Mouse (Mus musculus) adrenal gland, postnatal 10 days (tissue): ENCODE data around the gene Ptbp1. TPM values are rescaled to one million over a fixed set of nuclear protein-coding genes. Genes with fewer than 3 reads are reported as not detected.

Experiments
- DNase-seq: peaks from one replicate; pipeline ENCODE4 v3.0.0; 2021; ENCODE audit warnings: mixed read lengths
- total RNA-seq, 2 experiments: library from RNA; stranded (reverse); gene quantifications; 2 replicates each; pipeline ENCODE4 v1.2.3; 2021

The Ptbp1 gene
- total RNA-seq, 2 experiments from 2014 or later, result 267 to 270 TPM

DNA sequence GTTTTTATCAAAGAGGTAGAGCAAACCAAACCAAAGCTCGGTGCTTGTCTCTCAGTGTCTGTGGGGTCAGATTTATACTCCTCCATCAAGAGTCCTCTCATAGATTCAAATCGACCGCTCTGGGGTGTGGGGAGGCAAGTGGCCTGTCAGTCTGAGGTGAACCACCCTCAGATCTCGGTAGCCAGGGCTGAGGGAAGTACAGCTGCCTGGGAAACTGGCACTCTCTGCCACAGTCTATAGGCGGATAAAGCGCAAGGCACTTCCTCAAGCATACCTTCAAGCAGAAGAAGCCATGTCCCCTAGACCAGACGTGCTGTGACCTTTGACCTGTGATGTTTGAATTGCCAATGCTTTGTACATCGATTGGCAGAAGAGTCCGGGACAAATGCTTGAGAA is 21.4 kb upstream of the Ptbp1 start:
- no peak for DNase-seq

DNA sequence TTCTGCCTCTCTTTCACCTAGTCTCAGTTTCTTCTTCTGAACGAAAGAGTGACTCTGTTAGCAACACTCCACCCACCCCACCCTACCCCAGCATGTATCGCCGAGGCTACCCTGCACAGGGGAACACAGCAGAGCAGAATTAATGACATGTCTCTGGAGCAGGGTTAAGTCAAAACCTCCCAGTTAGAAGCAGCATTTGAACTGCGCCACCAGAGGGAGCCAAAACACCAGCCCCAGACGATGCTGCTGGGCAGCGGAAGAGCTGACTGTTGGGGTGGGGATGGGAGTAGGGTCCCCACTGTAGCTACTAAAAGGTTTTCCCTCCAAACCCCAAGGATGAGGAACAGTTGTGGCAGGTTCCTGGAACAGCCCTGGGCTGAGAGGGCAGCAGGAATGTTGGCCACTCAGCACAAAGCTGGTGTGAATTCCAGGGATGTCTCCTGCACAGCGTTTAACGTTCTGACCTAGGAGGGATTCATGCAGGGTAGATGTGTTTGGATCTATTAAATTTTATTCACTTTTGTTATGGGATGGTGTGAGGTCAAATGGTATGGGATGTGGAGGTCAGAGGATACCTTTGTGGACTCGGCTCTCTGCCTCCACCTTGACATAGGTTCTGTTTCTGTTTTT is 19.3 kb upstream of the Ptbp1 start:
- DNase-seq, result peak; percentile 85

DNA sequence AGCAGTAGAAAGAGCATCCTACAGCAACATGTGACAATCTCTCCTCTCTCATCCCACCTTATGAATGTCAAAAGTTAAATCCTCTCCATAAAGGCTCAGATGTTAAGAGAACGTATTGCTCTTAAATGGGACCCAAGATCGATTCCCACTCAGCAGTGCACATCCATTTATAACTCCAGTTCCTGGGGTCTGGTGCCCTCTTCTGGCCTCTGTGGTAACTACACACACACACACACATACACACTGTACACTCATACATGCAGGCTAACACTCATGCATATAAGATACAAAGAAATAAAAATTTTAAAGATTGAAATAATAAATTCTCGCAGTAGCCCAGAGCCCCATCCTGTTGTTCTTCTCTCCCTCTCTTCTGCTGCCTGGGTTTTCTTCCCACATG is 17.3 kb upstream of the Ptbp1 start:
- no peak for DNase-seq

DNA sequence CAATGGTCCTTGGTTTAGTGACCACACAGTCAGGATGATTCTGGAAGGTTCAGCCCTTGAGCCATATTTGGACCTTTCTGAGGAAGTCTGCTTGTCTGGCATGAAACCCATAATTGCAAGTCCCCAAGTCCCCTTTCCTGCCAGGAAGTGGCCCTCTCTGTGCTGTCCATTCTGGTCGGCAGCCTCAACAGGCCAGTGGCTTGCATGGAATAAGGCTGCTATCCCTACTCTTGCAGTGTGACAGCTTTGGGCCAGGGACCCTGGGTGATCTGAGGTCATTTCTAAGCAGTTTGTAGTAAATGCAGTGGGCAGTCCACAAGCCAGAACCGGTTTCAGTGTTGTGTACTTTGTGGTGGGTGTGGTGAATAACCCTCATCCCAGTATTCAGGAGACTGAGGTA is 16.1 kb upstream of the Ptbp1 start:
- no peak for DNase-seq

DNA sequence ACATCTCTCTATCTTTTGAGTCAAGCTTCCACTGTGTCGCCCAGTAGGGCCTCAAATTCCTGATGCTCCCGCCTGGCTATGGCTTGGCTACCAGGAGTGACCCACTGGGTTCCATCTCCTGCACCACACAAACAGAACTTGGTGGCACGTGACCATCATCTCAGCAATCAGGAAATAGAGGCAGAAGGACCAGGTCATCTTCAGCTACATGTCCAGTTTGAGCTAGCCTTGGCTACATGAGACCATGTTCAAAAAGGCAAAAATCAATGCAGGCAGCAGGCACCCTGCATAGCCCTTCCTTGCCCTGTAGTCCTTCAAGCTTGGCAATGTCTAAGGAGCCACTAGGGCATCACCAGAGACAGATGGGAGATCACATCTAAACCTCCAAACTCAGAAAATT is 14.1 kb upstream of the Ptbp1 start:
- DNase-seq, result no peak

DNA sequence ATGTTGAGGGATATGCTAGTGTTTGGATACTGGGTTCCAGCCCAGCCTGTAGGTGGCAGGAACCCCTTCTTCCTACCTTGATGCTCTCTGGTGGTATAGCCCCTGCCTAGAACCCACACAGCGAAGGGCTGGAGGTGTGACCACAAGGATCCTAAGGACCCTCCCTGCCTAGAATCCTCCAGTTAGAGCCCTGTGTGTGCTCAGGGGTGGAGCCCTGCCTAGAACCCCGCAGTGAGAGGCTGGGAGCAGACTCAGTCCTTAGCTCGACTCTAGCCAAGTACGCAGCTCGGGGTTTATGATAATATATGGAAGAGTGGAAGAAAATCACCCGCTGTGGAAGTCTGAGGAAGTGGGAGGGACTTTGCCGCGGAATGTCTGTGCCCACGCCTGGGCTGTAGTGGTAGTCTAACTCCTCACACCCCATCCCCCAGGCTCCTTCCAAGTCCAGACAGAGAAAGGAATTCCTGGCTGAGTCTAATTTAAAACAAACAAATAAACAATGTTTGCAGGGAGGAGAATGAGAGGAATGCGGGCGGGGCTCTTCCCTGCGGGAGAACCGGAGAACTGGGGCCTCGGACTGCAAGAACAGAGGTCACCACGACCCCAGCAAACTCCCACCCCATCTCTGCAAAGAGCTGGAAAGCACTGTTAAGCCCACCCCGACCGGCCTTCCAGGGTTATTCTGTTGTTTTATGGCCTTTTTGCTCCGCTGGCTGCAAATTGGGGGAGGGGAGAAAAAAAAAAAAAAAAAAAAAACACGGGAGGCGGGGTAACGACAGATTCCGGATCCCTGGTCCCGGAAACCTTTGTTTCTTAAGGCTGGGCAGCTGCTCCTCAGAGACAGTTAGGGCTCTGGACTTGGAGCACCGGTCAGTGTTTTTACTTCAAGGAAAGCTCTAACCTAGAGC is 13.3 kb upstream of the Ptbp1 start:
- peak; percentile 72 for DNase-seq

DNA sequence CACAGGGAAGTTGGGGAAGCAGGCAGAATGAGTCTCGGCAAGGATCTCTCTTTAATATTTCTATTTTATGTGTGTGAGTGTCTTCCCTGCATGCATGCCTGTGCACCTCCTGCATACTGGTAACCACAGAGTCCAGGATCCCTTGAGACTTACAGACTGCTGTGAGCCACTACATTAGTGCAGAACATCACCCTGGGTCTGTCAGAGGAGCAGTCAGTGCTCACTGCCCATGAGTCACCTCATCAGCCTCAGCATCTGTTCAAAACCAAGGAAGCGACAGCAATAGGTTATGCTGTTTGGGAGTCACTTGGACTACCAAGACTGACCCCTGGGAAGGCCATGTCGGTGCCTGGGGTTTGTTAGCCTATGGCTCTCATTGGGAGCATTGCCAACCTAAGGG is 11.9 kb upstream of the Ptbp1 start:
- no peak for DNase-seq

DNA sequence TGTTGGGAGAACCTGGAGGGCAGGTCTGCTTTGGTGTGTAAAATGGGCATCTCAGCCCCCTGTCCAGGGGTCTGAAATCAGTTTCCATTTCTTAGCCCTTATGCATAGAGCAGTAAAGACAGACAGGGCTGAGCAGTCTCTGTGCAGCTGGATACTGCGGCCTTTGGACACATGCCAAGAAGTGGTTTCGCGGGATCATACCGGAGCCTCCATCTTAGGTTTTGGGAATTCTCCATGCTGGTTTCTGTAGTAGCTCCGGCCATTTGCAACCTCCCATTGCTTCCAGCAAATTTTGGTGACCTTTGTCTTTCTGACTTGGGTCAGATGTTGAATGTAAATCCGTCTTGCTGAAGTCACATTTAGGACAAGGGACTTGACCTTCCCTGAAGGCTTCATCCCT is 10.8 kb upstream of the Ptbp1 start:
- DNase-seq, result peak; percentile 65

DNA sequence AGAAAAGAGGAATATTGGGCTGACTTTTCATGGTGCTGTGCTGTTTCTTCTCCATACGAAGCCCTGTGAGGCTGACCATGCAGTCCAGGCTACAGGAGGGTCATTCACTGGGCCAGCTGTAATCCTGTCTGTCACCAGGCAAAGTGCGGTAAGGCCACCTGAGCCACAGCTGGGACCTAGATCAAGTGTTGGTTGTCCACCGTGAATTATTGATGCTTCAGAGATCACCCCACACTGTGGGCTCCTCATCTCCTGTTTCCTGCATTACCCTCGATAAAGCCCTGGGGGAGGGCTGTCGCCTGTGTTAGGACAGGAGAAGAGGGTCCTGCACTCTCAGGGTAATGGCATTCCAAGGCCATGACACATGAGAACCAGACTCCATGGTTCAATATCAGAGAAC is 7.7 kb upstream of the Ptbp1 start:
- no peak for DNase-seq

DNA sequence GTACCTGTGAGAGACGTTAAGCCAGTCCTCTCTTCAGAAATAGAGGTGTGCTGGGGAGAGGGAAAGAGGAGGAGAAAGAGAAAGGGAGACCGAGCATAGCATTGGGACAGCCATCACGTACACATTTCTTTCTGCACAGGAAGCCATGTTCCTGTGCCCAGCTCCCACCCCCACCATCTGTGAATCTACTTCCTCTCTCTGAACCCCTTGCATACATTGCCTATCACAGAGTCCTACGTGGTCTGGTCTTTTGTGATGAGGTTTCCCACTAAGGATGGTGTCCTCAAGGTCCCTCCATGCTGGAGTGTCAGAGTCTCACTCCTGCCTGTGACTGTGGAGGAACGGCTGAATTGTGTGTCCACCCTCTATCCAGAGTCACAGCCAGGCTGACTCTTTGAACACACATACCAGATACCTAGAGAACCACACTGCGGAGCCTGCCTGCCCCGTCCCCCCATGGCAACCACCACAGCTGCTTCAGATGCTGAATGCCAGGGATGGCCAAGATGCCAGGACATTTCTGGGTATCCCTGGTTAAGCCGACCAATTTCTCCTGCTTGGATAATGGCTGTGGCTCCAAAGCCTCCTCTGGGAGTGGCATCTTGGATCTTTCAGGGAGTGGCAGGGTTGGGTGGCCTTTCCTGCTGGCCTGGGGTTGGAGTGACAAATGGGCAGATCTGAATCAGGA is 4.1 kb upstream of the Ptbp1 start:
- no peak for DNase-seq

DNA sequence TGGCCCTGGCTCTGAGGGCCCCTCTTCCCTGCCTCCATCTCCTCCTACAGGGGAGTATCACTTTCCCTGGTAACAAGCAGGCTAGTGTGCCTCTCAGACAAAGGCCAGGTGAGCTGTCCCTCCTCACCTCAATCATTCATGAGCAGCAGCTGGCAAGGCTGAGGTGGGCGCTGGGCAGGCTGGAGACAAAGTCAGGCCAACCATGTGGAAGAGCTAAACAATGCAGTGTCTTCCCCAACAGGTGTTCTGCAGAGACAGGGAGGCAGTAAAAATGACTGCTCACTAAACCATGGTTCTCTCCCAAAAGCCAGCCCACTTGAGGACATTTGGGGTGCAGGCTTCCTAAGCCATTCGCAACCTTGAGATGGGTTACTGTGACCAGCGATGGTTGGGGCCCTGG is 2.6 kb upstream of the Ptbp1 start:
- DNase-seq, result no peak

DNA sequence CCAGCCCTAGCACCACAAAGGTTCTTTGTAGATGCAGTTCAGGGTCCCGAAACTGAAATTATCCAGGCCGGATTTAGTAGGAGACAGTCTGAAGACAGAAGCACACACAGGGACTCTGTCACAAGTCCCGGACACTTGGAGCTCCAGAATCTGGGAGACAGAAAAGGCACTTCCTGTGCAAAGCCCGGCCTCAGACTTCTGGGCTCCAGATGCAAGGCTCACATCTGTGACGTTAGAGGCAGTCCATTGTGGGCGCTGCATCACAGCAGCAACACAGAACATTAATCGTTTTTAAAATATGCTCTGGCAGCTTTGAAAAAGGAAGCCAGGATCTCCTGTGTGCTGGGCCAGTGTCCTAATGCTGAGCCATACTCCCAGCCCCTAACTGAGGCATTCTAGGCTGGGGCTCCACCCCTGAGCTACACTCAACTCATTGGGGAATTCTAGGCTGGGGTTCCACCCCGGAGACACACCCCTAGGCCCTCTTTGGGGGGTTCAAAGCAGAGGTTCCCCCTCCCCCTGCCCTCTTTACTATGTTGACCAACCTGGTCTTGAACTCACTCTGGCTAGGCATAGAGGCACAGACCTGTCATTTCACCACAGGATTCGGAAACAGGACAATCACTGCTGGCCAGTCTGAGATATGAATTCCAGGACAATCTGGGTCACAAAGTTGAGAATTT is 2.0 kb upstream of the Ptbp1 start:
- peak; percentile 44 for DNase-seq

DNA sequence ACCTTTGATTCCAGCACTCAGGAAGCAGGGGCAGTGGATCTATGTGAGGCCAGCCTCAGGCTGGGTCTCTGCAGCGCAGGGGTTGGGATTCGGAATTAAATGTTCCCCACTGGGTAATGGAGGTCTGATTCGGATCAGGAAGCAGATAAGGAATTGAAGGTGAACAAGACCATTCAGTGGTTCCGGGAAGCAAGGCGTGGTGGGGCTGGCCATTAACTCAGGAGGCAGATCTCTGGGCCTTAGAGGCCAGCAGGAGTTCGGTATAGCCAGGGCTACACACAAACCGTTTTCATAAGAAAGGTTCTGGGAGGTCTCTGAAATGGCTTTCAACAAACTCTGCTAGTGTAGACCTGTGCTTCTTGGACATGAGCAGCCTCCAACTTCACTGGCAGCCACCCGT is 1.4 kb upstream of the Ptbp1 start:
- DNase-seq, result no peak

DNA sequence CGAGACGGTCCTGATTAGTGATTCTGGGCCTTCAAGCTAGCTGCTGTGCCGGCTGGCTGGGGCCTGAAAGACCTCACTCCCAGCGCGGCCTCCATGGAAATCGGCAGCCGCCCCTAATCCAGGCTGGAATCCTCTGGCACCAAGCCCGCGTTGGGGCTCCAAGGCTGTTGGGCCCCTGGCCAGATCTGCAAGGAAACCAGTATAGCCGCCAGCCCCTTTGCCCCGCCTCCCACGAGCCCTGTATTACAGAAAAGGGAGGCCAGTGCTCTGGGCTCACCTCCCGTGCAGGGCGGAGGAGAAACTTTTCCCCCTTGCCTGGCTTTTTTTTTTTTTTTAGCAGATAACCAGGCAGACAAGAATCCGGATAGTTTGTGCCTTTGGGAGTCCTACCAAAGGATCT is 835 bp upstream of the Ptbp1 start:
- peak; percentile 99 for DNase-seq

DNA sequence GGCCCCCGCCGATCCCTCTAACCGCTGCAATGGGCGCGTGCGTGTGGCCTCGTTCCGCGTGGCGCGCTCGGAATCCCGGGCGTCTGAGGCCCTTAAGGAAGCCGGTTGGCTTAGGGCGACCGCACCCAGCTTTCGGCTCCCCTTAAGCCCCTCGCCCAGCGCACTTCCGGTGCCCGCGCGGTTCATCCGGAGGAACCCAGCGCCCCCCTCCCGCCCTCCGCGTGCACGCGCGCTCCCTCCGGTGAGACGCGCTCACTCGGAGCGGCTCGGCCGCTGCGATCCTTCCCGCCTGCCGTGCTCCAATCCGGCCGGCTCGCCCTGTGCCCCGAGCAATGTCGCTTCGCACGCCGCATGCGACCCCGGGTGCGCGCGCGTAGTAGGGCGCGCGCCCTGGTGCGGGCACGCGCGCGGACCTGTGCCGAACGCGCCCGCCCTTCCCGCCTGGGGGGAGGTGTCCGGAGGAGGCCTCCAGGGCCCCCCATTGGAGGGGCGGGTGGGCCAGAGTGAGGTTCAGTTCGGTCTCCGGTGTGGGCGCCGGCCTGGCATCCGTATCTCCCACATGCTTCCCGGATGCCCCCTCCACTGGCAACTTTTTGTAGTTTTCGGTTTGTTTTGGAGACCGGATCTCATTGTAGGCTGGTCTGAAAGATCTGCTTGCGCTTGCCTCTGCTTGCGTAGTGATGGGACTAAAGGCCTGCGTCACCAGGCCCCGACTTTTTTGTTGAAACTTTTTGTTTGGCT is 744 bp downstream of the Ptbp1 start:
- peak; percentile 80 for DNase-seq

DNA sequence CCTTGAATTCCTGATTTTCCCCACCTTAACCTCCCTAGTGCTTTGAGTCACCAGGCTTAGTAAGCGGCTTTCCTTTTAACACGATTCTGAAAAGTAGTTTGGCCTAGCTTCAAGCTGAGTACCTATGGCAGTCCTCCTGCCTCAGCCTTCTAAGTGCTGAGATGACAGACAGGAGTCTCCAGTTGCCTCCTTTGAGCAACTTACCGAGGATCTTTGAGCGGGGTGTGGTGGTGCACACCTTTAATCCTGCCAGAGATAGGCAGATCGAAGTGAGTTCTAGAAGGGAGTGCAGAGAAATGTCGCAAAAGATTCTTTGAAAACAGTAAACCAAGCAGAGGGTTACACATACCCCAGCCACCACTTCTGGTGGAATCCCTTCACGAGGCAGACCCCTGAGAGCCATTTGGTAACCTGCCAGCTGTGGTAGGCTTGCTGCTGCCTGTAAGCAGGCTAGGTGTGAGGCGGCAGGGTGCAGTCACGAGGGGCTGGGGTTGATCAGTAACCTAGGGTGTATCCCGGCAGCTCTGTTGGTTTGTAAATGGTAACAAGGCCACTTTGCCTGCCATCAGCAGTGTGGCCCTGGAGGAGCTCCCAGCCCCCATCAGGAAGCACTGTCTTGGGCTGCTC is 1.4 kb downstream of the Ptbp1 start:
- DNase-seq, result peak; percentile 61

DNA sequence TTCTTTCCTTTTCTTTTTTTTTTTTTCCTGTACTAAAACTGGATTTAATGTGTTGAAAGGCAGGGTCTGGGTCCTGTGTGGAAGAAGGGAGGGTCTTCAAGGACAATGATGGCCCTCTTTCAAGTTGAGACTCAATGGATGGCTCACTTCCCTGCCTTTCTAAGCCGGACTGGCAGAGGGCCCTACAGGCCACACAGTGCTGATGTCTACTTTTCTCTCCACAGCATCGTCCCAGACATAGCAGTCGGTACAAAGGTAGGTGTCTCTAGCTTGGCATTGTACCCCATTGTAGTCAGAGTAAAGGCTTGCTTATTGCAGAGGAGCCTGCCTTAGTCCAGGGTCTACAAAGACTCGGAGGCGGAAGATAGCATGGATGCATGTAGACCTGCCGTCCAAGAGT is 2.1 kb downstream of the Ptbp1 start:
- DNase-seq, result no peak

DNA sequence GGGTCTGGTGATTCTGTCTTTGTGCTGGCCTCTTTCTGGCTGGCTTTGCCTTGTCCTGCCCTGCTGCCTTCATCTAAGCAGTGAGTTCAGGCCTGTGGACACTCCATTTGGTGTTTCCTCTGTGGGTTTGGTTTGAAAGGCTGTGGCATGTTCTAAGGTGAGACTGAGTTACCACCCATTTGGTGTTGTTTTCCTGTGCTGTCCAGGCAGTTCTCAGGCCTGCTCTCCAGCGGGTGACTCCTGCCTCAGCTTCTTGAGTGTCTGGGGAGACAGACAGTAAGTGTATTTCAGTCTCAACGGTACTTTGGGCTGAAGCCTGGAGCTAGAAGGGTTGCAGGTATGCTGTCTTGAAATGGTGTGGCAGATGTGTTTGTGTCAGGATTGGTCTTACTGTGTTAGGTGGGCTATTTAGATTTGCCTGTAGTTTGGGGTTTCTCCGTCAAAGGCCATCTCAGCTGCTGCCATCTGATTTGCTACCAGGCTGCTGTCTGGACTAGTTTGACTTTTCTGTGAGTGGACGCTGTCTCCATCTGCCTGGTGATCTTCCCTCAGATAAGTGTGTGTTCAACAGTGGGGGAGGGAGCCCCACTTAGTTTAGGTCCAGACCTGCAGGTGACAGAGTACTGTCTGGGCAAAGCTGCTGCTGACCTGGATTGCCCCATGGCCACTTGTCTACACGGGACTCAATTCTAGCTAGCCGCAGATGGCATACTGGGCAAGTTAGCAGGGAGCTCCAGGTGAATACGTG is 2.7 kb downstream of the Ptbp1 start:
- no peak for DNase-seq

DNA sequence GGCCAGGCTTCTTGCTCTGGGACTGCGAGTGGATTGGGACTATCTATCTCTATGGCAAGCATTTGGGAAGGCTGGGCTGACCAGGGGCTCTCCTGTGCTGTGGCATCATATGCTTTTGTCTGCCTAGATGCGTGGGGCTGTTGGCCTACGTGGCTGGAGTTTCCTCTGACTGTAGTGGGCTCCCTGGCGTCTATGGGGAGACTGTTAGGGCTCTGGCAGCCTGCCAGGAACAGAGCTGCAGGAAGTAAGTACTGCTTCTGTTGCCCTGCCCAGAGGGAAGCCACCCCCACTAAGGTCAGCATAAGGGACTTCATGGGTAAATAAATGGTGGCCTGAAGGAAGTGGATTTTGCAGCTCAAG is 3.2 kb downstream of the Ptbp1 start:
- peak; percentile 78 for DNase-seq

DNA sequence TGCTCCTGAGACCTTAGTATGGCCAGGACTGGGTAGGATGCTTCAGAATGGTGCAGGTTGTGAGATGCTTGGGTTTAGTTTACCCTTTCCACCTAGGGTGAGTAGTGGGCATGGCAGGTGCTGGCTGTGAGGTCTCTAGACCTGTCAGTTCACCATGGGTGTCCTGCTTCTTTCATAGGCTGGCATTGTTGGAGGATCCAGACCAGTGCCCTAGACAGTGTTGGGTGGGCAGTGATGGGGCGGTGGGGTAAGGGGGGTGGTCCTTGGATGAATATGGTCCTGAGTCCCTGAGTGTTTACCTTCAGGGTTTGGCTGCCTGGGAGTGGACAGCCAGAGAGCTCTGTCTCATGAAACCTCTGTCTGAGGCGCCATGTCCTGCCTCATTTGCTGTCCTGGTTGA is 3.7 kb downstream of the Ptbp1 start:
- no peak for DNase-seq
